Mouse (Mus musculus): ENCODE data around the gene Ptpdc1.

- TF ChIP-seq CTCF (conservative IDR thresholded peaks at IDR 0.05; ENCODE audit: low read length) (no peak), POU5F1 (IDR thresholded peaks at IDR 0.05; ENCODE audit: borderline replicate concordance, low read length) (no peak)
Measured at GRCm38 (mm10) chr13:48552181-48553090, 73.0 kb downstream of the Ptpdc1 start.
